Mouse (Mus musculus) neutrophil, adult 83 days (primary cell): Measurements from ENCODE around the gene Tuft1. TPM values are rescaled to one million over a fixed set of nuclear protein-coding genes. Genes with fewer than 3 reads are reported as not detected.

ENCODE experiments used
- total RNA-seq, 2 experiments: library from RNA; stranded (reverse); gene quantifications; one replicate each; pipeline ENCODE4 v1.2.4; 2023

Gene Tuft1
- 1 to 10 TPM; 1.0 to 2.1 TPM for total RNA-seq

DNA sequence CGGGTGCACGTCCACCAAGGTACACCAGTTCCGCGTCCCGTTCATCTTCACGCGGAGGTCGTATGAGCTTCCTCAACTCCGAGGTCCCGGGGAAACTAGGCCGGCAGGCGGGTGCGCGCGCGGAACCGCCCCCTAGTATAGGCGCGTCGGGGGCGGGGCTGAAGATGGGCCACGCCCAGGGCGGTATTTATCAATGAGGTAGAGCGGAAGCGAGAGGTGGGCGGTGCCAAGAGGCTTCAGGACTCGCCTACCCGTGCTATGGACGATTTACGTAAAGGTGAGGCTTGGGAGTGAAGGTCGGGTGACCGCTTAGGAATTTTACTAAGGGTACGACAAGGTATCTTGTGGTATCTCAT is at the start of gene Tuft1:
Gene Tuft1, minus strand, starts transcription at position 133 of the 356 bp plus-strand sequence.

DNA sequence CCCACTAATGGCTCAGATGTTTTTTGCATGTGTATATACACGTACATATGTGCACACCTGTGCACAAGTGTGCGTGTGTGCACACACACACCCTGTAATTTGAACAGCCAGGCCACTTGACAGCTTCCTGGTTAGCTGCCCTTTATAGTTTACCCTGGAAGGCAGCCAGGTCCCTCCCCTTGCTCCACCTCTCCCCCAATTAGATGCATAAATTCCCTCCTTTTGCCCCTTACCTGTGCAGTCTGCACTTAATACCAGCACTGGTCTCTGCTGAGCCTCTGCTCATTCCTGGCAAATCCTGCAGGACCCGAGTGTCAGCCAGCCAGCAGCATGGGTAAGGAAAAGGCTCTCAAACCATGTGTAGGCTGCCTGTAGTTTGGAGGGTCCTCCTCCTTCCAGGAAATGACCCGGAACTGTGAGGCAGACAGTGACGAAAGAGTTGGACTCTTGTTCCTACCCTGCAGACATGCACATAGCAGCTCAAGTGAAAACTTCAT is 34.7 kb upstream of the Tuft1 start, which contains the start of gene Selenbp2:
Gene Selenbp2, plus strand, starts transcription at position 228 of the 497 bp plus-strand sequence.

GRCm38 (mm10) chr3:94642495-94643162 is 16.0 kb downstream of the Tuft1 start, which contains the start of gene Gm10972:
Gene Gm10972, plus strand, starts transcription at chr3:94643112.

DNA sequence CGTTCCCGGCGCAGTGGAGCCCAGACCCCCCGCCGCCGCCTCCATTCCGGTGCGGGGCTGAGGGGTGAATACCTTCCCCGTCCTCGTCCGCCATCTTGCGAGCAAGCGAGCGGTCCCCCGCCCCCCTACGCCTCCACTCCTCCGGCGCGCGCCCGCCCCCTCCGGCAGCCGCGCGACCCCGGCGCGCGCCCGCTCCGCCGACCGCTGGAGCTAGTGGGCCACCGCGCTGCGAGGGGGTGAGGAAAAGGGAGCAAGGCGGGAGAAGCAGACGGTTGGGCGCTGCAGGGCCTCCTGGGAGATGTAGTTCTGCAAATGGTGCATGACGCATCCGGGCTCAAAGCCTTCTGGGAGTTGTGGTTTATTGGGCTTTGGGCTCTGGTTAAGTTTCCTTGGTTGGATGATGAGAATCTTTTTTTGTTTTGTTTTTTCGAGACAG is 76.2 kb downstream of the Tuft1 start, which contains the start of gene Snx27:
Gene Snx27, minus strand, starts transcription at position 261 of the 436 bp plus-strand sequence.

Other genes starting within 250 kb of the Tuft1 start
- 1 to 10 TPM in 1 of 2 experiments, under 1 TPM in 1; 0.88 to 1.4 TPM for gene Tdrkh, start 245.6 kb downstream of the Tuft1 start, total RNA-seq
- 10 to 100 TPM; 16.7 to 20.0 TPM for gene Mrpl9, start 215.6 kb downstream of the Tuft1 start, total RNA-seq
- gene Oaz3, start 215.0 kb downstream of the Tuft1 start, total RNA-seq: not detected
- not detected for gene Celf3, start 180.6 kb downstream of the Tuft1 start, total RNA-seq
- gene Riiad1, start 178.5 kb downstream of the Tuft1 start, total RNA-seq: 1 to 10 TPM in 1 of 2 experiments, not detected in 1; 2.6 TPM
- 10 to 100 TPM; 47.4 to 52.1 TPM for gene Snx27, start 76.2 kb downstream of the Tuft1 start, total RNA-seq
- gene Gm10972, start 15.8 kb downstream of the Tuft1 start, total RNA-seq: not detected
- 1 to 10 TPM; 3.4 to 4.4 TPM for gene Selenbp2, start 34.7 kb upstream of the Tuft1 start, total RNA-seq
- 1 to 10 TPM; 2.2 to 2.4 TPM for gene Cgn, start 127.6 kb upstream of the Tuft1 start, total RNA-seq
- 10 to 100 TPM; 28.3 to 29.5 TPM for gene Pogz, start 178.7 kb upstream of the Tuft1 start, total RNA-seq
- gene Psmb4, start 228.1 kb upstream of the Tuft1 start, total RNA-seq: 100 to 1,000 TPM; 195 to 207 TPM